Mouse (Mus musculus) T-cell, adult 2 months (primary cell): ENCODE data around the gene Srp72.

Experiments used
- DNase-seq: peaks from one replicate; pipeline ENCODE4 v3.0.0; 2022; ENCODE audit warnings: low spot score

Gene Srp72

DNA sequence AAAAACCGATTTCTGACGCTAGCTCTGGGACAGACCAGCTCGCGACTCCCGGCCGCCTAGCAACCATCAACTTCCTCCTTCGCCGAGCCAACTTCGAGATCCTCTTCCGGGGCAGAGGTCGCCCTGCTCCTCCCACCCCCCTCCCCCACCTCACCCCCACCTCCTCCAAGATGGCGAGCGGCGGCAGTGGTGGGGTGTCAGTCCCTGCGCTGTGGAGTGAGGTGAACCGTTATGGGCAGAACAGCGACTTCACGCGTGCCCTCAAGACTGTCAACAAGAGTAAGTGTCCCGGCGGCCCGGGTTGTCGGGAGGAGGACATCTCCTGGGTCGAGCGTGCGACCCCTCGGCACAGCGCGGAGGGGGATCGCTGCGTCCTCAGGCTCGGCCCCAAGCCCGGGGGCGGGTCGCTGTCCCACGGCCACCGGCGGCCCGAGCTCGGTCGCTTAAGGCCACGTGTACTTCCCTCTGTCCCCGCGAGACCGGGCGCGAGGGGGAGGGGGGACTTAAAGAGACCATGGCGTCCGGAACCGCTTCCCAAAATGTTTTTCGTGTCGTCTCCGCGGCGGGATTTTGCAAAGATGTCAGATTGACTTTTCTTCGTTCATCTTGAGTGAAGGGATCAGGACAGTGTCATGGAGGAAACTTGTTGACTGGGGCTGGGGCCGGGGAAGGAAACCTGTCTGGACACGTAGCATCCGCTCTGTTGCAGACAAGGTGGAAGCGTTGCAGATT lies at the start of gene Srp72:
Gene Srp72 (plus strand): TSS at position 130 of the 732 bp plus-strand sequence.
- DNase-seq: peak; percentile 83

DNA sequence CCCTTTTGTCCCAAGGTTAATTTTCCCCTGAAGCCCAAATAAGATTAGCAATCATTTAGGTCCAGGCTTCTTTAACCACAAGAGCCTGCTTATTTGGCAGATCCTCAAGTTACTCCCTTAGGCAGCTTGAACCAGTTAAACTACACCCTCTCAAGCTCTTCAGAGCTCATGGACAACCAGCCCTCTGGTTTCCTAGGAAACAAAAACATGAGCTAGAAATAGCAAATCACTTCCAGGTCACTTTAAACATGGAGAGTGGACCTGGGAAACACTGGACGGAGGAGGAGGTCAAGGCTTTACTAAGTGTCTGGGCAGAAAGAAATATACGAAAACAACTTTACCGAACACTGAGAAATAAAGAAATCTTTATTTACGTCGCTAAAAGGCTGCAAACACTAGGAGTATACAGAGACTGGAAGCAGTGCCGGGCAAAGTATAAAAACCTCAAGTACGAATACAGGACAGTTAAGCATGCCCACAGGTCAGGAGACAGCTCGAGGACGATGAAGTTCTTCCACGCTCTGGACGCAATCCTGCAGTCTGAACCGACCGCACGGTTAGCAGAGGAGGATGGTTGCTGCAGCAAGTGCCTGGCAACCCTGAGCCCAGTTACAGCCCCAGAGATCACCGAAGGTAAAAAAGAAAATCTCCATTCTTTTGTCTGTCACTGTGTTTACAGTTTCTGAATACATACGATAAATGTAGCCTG lies 46.2 kb upstream of the Srp72 start:
- no peak for DNase-seq

DNA sequence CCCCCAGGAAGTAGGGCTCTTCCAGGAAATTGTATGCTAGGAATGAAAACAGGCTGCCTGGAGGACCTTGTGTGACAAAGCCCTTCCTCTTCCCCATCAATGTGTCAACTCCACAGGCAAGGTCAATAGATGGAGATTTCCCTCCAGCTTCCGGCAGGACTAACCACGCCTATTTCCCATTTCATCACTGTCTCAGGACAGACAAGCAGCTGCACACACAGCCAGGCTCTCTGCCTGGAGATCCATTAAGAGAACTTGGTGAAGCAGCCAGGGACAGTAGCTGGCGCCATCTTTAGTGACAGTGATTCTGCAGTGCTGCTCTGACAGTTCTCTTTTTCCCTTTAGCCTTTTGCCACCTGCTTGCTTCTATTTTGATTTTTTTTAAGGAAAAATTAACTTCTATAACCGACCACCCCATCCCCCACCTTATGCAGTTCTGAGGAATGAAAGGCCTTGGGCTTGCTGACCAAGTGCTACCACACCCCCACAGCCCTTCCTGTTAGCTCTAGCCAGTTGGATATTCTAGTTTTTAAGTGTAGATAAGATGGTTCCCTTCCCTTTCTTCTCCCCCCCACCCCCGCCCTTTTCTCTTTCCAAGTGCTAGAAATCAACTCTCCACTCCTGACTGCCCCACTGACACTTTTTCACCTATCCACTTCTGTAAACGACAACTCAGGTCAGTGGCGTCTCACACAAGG lies 45.2 kb upstream of the Srp72 start:
- no peak for DNase-seq

DNA sequence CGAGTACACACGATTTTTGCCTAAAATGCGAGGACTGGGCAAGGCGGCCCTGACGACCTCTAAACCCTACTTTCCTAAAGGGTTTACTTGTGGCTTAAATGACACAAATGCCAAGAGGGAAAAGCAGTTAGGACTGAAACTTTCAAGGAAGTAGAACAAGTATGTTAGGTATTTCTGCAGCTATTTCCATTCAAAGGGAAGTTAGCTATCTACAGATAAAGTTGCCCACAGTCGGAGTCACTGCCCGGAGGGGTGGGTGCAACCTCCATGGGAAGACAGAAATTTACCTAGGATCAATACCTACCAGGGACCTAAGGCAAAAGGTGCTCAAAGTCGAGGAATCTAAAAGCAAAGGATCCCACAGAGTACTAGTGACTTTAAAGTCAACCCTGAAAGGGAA lies 34.8 kb upstream of the Srp72 start:
- no peak for DNase-seq

DNA sequence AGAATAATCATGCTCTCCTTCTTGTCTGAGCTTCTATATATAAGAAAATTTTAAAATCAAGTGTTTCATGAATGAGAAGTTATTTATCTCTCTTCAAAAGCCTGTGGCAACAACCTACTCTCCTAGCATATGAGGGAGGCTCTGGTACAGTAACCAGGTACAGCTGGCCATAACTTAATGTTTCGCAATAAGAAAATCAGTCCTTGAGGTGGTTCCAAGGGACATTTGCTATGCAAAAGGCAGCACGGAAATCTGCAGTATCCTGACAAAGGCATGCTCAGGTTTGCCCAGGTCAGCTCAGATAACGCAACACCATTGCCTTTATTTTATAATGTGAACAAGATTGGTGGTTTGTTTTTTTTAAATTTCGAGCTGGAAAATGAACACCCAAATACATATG lies 32.5 kb upstream of the Srp72 start:
- no peak for DNase-seq

DNA sequence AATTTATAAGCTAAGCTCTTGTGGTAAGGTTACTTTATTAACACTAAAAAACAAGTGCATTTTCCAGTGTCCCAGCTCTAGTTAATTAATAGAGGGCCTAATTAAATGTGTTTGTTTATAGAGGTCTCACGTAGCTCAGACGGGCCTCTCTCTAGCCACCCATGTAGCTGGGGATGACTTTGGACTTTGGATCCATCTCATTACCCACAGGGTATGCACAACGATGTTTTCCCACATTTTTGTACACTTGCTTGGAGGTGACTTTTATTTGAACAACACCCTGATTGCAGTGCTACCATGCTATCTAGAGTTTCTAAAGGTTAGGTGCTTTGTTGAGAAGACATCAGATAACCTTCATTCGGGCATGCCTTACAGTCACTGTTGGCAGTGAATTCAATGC lies 32.0 kb upstream of the Srp72 start:
- no peak for DNase-seq

DNA sequence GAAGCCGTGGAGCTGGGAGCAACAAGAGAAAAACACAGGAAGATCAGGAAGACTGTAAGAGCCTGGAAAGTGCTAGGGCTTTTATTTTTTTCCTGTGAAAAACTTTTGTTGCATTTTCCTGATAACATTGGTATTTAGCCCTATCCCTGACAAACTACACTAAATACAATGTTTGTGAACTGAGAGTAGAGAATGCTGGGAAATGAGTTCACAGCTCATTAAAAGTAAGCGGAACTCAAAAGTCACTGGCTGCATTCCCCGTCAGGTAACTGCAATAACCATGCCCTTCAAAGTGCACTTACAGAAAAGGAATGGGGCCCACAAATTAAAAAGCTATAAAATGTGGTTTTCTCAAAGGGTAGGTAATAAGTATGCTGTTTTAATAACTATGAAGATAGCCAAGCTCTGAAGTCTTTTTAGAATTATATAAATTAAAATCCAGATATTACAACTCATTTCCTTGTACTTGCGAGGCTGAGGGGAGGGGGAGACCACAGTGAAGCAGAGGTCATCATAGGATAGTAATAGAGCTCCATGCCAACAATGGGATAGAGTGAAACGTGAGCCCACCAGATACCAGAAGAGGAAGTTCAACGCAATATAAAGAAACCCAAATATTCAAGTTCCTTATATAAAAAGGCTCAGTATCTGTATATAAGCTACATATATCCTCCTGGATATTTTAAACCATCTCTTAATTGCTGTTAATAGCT lies 29.4 kb upstream of the Srp72 start:
- DNase-seq: no peak

DNA sequence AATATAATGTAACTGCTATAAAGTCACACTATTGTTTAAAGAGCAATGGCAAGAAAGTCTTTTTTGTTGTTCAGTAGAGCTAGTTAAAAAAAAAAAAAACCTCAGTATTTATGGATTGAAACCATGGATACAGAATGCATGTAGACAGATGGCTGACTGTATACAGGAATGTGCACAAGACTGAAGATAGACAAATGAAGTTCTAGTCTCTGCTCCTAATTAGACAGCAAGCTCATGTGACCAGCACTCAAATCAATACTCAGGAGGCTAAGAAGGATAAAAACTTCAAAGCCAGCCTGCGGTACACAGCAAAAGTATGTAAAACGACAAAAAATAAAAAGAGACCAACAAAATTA lies 28.8 kb upstream of the Srp72 start:
- no peak for DNase-seq

DNA sequence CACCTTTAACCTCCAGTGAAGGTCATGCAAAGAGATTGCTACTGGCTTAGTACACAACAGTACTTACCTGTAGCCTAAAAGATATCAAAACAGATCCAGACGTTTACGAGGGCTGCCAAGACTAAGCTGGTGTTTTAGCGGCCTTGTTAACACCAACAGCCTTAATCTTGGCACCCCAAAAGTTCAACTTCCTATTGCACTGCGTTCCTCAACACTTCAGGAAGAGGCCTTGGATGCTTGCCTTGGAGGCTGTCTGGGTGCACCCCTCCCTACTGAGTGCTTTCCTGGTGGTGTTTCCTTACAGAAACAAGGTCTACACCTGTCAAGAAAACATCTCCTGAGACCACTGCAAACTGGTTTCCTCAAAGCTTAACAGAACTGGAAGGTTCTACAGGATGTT lies 27.3 kb upstream of the Srp72 start:
- DNase-seq: no peak

DNA sequence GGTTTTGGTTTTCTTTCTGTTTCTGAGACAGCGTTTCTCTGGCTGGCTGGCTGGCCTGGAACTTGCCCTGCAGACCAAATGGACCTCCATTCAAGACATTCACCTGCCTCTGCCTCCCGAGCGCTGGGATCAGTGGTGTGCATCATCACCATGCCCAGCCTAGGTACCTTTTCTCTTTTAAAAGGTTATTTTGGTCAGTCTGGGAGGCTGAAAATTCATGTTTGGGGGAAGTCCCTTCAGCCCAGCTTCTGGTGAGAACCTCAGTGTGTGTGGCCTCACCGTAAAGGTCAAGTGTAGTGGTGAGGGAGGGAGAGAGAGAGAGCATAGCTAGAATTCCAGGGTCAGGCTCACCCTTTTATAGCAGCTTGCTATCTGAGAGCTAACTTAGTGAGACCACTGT lies 26.7 kb upstream of the Srp72 start:
- no peak for DNase-seq

DNA sequence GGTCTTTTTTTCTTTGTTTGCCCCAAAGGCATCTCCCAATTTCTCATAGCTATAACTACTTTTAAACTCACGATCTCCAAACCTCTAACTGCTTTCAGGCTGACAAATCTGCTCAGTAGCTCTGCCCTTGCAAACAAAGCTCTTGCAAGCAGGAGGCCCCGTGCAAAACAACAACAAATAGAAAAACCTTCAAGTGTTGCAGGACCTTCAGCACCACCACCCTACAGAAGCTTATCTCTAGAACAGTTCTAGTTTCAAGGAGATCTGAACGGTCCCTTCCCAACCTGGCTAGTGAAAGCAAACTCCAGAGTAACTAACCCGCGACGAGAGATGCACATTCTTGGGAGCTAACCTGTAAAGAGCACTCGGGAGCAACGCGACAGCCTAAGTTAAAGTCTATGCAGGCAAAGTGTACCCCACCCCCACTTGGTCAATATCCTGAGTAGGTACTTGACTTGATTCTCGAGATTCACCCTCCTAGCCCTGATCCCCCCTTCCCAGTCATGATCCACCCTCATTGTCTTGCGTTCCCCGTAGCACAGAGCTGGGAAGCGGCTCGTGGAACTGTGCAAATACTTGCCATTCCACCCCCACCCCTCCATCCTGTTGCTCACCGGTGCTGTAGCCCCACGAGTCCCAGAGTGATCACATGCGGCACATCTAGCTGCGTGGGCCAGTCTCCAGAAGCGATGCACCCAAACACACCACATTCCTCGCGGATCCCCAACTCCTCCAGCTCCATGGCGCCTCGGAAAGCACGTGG lies 24.0 kb upstream of the Srp72 start:
- DNase-seq: no peak

DNA sequence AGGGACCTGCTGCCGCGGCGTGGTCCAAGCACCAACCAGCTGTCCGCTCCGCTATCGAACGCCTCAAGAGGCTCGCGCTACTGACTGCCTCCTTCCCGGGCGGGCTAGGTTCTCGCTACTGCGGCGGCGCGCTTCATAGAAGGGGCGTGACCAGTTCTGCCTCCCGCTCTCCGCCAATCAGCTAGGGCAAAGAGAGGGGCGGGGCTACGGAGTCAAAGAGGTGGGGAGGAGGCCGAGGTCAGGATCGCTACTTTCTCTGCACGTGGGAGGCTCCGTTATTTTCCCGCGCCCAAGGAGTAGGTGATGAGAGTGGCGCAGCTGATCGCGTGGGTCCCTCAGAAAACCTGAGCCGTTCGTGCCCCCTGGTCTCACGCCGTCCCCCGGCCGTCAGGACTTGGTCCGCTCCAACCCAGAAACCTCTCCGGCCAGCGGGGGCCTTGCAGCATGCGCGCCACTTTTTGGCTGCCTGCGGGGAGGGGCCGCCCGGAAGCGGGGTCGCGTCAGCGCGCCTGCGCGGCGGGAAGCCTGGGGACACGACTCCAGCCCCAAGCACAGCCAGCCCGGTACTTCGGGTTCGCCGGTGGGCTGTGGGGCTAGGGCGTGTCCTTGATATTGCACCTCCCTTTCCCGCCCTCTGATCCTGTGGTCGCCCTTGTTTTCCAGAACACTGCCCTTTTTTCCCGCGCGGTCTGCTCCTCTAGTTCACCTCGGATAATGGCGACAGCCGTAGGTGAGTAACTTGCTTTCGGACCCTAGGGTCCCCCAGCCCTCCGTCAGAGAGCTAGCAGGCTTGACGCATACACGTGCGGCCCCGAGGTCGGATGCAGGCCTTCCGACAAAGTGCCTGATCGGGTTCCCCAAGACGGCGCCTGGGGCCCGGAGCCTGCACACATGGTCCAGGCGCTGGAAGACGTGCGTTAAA lies 23.1 kb upstream of the Srp72 start, which contains the start of the genes Paics and Ppat:
Gene Paics (plus strand): TSS at position 202 of the 922 bp plus-strand sequence.
Gene Ppat (minus strand): TSS at position 473 of the 922 bp plus-strand sequence.
- DNase-seq: peak; percentile 98

DNA sequence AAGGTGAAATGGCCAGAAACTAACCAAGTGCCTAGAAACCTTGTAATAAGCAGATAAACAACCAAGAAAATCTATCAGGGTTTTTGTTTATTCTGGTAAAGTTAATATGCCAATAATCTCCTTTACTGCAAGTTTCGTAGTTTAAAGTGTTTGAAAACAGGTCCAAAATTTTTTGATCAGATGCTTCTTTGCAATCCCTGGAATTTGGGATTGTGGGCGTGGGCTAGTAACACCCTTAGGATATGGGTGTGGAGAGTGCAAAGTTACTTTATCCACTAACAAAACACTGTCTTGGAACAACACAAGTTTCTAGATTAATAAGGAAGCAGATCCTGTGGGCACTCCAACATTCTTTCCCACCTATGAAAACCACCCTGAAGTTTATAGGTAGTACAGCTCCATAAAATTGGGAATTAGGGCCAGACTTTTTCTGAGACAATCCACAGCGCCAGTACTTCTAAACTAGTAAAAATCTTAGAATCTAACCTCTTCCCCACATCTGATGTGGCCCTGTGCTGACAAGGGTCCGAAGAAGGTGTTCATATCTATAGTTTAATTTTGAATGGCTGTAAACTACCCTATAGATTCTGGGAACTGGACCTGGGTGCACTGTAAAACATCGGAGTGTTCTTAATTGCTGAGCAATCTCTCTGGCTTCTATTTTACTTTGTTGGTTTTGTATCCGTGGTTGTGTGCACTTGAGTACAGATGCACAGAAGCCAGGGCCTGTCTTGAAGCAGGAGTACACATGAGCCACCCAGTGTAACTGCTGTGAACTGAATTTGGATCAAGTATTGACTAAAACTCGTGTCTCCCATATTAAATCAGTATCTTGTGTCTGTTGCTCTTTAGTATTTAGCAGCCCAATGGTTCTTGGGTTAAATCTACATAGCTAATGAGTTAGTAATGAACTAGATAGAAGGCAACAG lies 22.1 kb upstream of the Srp72 start:
- DNase-seq: no peak

DNA sequence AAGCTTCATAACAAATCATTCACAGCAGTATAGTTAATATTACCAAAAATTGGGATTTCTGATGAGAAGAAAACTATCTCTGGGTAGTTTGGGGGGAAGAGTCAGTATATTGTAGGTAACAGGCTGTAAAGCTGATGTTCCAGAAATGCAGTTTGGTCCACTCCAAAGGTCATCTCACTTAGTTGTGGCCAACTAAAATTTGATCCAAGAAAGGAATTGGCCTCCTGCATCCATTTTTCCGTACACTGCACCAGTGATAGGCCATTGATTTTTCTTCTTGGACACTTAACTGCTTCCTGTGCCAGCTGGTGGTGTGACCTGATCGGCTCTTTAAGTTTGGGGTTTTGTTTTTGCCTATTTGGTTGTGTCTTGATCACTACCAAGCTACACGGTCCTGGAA lies 20.7 kb upstream of the Srp72 start:
- DNase-seq: no peak

DNA sequence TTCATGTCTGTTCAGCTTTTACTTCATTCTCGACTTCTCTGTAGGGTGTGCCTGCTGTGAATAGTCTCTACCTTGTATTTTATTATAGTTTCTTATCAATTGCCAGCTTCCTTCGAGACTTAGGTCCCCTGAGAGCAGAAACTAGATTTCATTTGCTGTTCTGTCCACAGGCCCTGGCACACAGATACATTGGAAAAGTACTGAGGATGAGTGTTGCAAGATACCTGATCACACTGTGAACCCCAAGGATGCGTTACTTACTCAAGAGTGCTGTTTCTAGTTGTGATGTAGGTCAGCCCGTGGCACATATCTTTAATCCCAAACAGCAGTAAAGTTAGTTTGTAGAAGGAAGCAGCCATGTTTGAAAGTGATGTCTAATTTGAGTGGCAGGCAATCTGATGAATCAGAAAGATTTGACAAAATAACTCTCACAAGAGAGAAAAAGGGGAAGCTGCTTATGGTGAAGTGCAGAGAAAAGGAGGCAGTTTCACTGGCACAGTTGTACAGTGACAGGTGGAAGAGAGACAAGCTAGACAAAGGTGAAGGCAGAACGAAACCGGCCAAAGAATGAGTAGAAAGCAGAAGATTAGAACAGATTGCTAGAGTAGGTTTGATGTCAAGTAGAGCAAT lies 20.1 kb upstream of the Srp72 start:
- no peak for DNase-seq

DNA sequence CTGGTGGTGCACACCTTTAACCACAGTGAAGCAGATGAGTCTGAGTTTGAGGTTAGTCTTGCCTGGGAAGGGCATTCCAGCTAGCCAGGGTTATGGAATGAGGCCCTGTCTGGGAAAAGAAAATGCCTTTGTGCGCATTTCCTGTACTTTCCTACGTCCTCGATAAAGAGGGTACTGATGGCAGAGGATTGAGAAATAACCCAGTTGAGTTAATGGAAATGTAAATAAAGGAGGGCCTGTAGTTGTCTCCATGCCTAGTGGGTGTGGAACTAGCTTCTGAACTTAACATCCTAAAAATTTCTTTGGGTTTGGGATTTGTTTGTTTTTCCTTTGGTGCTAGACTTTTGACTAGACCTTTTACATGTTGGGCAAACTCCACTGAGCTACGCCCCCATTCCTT lies 19.0 kb upstream of the Srp72 start:
- DNase-seq: no peak

DNA sequence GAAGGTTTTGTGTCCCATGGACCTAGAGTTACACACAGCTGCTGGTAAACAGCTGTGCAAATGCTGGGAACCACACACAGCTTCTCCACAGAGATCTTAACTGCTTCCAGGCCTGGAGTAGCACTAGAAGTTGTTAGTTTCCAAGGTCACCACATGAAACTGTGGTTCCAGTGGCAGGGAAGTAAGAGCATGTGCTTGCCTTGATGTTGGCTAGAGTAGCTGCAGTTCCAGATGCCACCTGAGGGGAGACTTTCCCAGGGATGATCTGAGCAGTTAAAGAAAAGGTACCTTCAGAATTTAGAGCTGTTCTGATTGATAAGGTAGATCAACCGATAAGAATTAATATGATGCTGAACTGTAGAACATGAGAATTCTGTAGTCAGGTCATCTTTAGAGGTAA lies 16.5 kb upstream of the Srp72 start:
- DNase-seq: no peak

DNA sequence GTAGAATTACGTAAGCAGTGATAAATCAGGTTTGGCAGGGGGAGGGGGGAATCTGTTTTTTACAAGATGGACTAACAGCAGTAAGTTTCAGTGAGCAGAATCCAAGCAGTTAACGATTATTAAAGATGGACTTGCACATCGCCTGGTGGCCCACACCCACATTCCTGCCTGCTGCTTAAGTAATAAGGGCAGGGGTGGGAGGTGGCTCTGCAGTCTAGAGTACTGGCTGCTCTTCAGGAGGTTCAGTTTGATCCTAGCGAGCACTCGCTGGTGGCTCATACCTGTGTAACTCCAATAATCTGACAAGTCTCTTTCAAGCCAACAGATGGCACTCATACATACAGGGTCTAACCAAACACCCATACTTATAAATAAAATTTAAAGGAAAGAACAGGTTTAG lies 14.9 kb upstream of the Srp72 start:
- DNase-seq: no peak

DNA sequence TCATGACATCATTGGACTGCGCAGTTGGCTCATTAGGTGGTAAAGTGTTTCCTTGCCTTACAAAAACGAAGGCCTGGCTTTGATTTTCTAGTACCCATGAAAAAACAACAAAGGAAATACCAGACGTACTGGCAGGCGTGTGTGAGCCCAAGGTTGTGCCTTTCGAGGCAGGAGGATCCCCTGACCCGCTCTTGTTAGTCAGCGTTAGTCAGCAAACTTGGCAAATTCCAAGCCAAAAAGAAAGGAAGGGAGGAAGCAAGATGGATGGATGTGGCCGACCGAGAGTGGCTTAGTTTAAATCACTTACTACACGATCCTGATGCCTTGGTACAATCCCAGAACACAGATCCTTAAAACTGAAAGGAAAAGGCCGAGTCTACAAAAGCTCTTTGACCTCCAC lies 11.9 kb upstream of the Srp72 start:
- DNase-seq: no peak
